Mouse (Mus musculus): Measurements from ENCODE around the gene Intu. TPM values are rescaled to one million over a fixed set of nuclear protein-coding genes. Genes with fewer than 3 reads are reported as not detected.

Gene Intu
- polyA plus RNA-seq, 2 experiments from 2014 or later, result 0.17 to 0.33 TPM

Other genes with a start within 250 kb of the Intu start
- gene Slc25a31, start 177.6 kb downstream of the Intu start, polyA plus RNA-seq (2017; shearing (Covaris generic)), result not detected
- gene Hspa4l, start 213.2 kb downstream of the Intu start, polyA plus RNA-seq (2017; shearing (Covaris generic)), result 10 to 100 TPM; 24.4 to 29.4 TPM